Mouse (Mus musculus) left cerebral cortex, adult 6 months (tissue): ENCODE results near the gene Efcab6. TPM values are rescaled to one million over a fixed set of nuclear protein-coding genes. Genes with fewer than 3 reads are reported as not detected.

Experiments used
- long read RNA-seq, 2 experiments: library from polyadenylated mRNA; unstranded; transcript quantifications; one replicate each; pipeline ENCODE4 v2.0.0; 2019 to 2020
- polyA plus RNA-seq: library from polyadenylated mRNA; unstranded; fragments of <200 nt; fragmentation: Nextera tagmentation; gene quantifications from 2 replicates; pipeline ENCODE4 v1.2.3, GENCODE M21; 2021

The Efcab6 gene
- polyA plus RNA-seq = 2.1 and 3.7 TPM in 2 replicates
- long read RNA-seq, experiment 1, partial matches to known transcripts = 14 of 18 reads
- long read RNA-seq, experiment 1, other reads (novel, unspliced or antisense) = 4 of 18 reads
- long read RNA-seq, experiment 2, partial matches to known transcripts = 5 of 5 reads
- long read RNA-seq, experiment 2, other reads (novel, unspliced or antisense) = 0 of 5 reads

GRCm38 (mm10) chr15:84065140-84065539 lies at the start of gene Efcab6:
Gene Efcab6, minus strand, starts transcription at chr15:84065379.

GRCm38 (mm10) chr15:84105105-84105923 lies 40.1 kb upstream of the Efcab6 start, which contains the start of gene Sult4a1:
Gene Sult4a1, minus strand, starts transcription at chr15:84105754.

Other genes starting within 250 kb of the Efcab6 start
- 387 and 489 TPM in 2 replicates for gene Sult4a1, start 40.4 kb upstream of the Efcab6 start, polyA plus RNA-seq
- gene Pnpla5, start 57.8 kb upstream of the Efcab6 start, polyA plus RNA-seq = not detected in 2 replicates
- gene Pnpla3, start 102.5 kb upstream of the Efcab6 start, polyA plus RNA-seq = 1.4 TPM in 2 replicates
- gene Samm50, start 126.9 kb upstream of the Efcab6 start, polyA plus RNA-seq = 31.1 and 54.5 TPM in 2 replicates
- gene Parvb, start 166.7 kb upstream of the Efcab6 start, polyA plus RNA-seq = 1.0 and 1.5 TPM in 2 replicates